Mouse (Mus musculus) kidney, adult 2 months (tissue): ENCODE measurements around the gene Gm11733.

Source experiments
- CTCF ChIP-seq: fragments of 200-500 bp; conservative IDR thresholded peaks from 2 replicates; pipeline ENCODE4 v1.5.1; 2011; ENCODE audit warnings: low read depth, mild to moderate bottlenecking, control low read depth, low read length, moderate library complexity, mixed read lengths; ENCODE audit not compliant: insufficient read depth, insufficient read length
- POLR2A ChIP-seq: fragments of 200-500 bp; IDR thresholded peaks from one replicate; pipeline ENCODE4 v1.6.1; 2011; ENCODE audit warnings: low read depth, low read length, control low read depth

GRCm38 (mm10) chr11:117470586-117471195, 13.5 kb upstream of the Gm11733 start:
- TF ChIP-seq POLR2A = no peak
- TF ChIP-seq CTCF = no peak
